Mouse (Mus musculus) forebrain, embryonic 10.5 days (tissue): ENCODE measurements at regions not wholly inside any gene's neighbourhood (a gene's known extent, or its start where the extent isn't known, plus 50 kb on each side); places are given as distances from the start of the nearest gene placed in this dataset.

ENCODE experiments used
- DNase-seq: peaks from one replicate; pipeline ENCODE4 v3.0.0-alpha.2; 2017; ENCODE audit warnings: low spot score; ENCODE audit errors: extremely low spot score
- H3K27ac ChIP-seq: fragments of 300-500 bp; sonication (generic); 2 replicates; pipeline ENCODE4 v1.5.1; 2016; ENCODE audit warnings: mild to moderate bottlenecking
- H3K27me3 ChIP-seq: fragments of 300-500 bp; sonication (generic); 2 replicates; pipeline ENCODE4 v1.6.1; 2016; ENCODE audit warnings: mild to moderate bottlenecking; ENCODE audit not compliant: poor library complexity, severe bottlenecking
- H3K36me3 ChIP-seq: fragments of 300-500 bp; sonication (generic); replicated peaks from 2 replicates; pipeline ENCODE4 v1.6.1; 2016; ENCODE audit warnings: mild to moderate bottlenecking, moderate library complexity
- H3K4me1 ChIP-seq: fragments of 300-500 bp; sonication (generic); 2 replicates; pipeline ENCODE4 v1.6.1; 2016
- H3K4me3 ChIP-seq: fragments of 300-500 bp; sonication (generic); 2 replicates; pipeline ENCODE4 v1.5.1; 2016; ENCODE audit warnings: mild to moderate bottlenecking, moderate library complexity
- H3K9me3 ChIP-seq: fragments of 300-500 bp; sonication (generic); 2 replicates; pipeline ENCODE4 v1.6.1; 2016; ENCODE audit warnings: mild to moderate bottlenecking, moderate library complexity
- WGBS: fragments of 180-500 bp; shearing (Covaris S2); methylation state at CpG from one replicate; pipeline ENCODE4 v1.1.7; 2016; 5-methylcytosine and 5-hydroxymethylcytosine counted together

- H3K27me3 ChIP-seq = no peaks in the 10 kb centered on the region
- no peaks in the 10 kb centered on the region for H3K36me3 ChIP-seq
- H3K9me3 ChIP-seq = no peaks in the 10 kb centered on the region
- no peak for DNase-seq
- no peak overlapping the region for H3K4me3 ChIP-seq
- H3K4me1 ChIP-seq = no peaks in the 10 kb centered on the region
- H3K27ac ChIP-seq = no peak overlapping the region
Observed at GRCm38 (mm10) chr1:164617871-164618270, 159.7 kb upstream of the Atp1b1 start.

DNA sequence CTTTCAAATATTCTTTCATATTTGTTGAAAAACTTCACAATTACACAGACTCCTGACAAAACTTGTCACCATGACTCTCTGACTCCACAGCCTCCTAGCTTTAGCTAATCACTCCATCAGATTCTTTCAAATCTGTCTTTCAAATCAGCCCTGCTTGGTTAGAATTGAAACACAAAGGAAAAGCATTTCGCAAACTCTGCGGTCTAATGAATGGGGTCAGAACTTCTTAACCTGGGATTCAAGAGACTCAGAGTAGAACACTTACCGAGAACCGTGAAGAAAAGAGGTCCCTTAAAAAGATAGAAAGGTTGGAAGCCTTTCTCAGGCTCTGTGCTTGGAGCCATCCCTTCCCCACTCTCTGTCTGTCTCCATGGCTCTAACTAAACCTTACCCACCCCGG lies 148.9 kb upstream of the Atp1b1 start:
- no peak for DNase-seq
- Histone ChIP-seq H3K27ac (no peak overlapping the region), H3K27me3 (no peaks in the 10 kb centered on the region), H3K4me1 (0 out of 2 replicates have a peak, but pooled peaks cover 3% of the 10 kb centered on the region), H3K4me3 (no peak overlapping the region), H3K9me3 (no peaks in the 10 kb centered on the region), H3K36me3 (no peaks in the 10 kb centered on the region)
- WGBS = 62% methylated on average over 5 of the region's 5 CpGs

- Histone ChIP-seq H3K27me3 (no peaks in the 10 kb centered on the region), H3K9me3 (no peaks in the 10 kb centered on the region), H3K4me3 (no peak overlapping the region), H3K4me1 (0 out of 2 replicates have a peak, but pooled peaks cover 3% of the 10 kb centered on the region), H3K27ac (no peak overlapping the region), H3K36me3 (no peaks in the 10 kb centered on the region)
- WGBS = 74% methylated on average over 8 of the region's 8 CpGs
- DNase-seq = no peak
Observed at GRCm38 (mm10) chr1:164606141-164606754, 148.1 kb upstream of the Atp1b1 start.

- no peaks in the 10 kb centered on the region for H3K9me3 ChIP-seq
- H3K27me3 ChIP-seq = no peaks in the 10 kb centered on the region
- DNase-seq = no peak
- WGBS = 76% methylated on average over 3 of the region's 3 CpGs
- H3K36me3 ChIP-seq = no peaks in the 10 kb centered on the region
- no peak overlapping the region for H3K4me3 ChIP-seq
- no peak overlapping the region for H3K27ac ChIP-seq
- 0 out of 2 replicates have a peak, but pooled peaks cover 3% of the 10 kb centered on the region for H3K4me1 ChIP-seq
Observed at GRCm38 (mm10) chr1:164603433-164603832, 145.3 kb upstream of the Atp1b1 start.

DNA sequence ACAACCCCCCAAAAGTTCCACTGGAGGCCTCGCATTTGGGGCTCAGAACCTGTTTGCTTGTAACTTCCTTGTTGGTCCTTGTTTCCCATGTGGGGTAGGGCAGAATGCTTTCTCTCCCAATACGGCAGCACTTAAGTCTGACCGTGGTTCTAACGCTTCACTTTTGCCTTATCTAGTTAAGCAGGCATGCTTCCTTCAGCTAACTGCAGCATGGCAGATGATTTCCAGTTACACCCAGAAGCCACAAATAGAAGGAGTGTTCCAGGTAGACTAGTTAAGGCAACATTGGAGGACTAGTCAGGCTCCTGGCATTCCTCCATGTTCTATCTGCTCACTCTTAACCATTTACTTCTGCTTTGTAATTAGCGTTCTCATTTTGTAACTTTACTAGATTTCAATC lies 144.4 kb upstream of the Atp1b1 start:
- Histone ChIP-seq H3K27me3 (no peaks in the 10 kb centered on the region), H3K27ac (no peak overlapping the region), H3K36me3 (no peaks in the 10 kb centered on the region), H3K9me3 (no peaks in the 10 kb centered on the region), H3K4me3 (no peak overlapping the region), H3K4me1 (0 out of 2 replicates have a peak, but pooled peaks cover 3% of the 10 kb centered on the region)
- no peak for DNase-seq
- 93% methylated on average over 5 of the region's 5 CpGs for WGBS

DNA sequence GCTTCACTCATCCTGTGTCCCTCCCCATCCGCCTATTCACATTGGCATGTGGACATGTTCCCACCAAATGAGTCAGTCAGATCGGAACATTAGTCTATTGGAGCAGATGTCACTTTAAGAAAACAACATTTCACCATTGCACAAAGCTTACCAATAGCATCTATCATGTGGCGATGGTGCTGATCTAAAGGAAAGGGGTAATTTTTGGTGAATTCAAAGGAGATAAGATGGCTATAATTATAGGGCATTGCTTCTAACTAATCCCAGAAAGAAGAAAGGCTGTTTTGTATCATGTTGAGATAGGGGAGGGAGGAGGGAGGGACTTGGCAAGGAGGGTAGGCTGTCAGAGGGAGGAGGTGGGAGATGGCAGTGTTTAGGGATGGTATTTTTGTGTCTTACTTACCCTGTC lies 132.1 kb upstream of the Atp1b1 start:
- H3K27me3 ChIP-seq = no peaks in the 10 kb centered on the region
- H3K36me3 ChIP-seq = no peaks in the 10 kb centered on the region
- no peaks in the 10 kb centered on the region for H3K9me3 ChIP-seq
- WGBS = 85% methylated on average over 3 of the region's 3 CpGs
- H3K4me1 ChIP-seq = 0 out of 2 replicates have a peak, but pooled peaks cover 4% of the 10 kb centered on the region
- DNase-seq = no peak
- no peak overlapping the region for H3K4me3 ChIP-seq
- no peak overlapping the region for H3K27ac ChIP-seq

DNA sequence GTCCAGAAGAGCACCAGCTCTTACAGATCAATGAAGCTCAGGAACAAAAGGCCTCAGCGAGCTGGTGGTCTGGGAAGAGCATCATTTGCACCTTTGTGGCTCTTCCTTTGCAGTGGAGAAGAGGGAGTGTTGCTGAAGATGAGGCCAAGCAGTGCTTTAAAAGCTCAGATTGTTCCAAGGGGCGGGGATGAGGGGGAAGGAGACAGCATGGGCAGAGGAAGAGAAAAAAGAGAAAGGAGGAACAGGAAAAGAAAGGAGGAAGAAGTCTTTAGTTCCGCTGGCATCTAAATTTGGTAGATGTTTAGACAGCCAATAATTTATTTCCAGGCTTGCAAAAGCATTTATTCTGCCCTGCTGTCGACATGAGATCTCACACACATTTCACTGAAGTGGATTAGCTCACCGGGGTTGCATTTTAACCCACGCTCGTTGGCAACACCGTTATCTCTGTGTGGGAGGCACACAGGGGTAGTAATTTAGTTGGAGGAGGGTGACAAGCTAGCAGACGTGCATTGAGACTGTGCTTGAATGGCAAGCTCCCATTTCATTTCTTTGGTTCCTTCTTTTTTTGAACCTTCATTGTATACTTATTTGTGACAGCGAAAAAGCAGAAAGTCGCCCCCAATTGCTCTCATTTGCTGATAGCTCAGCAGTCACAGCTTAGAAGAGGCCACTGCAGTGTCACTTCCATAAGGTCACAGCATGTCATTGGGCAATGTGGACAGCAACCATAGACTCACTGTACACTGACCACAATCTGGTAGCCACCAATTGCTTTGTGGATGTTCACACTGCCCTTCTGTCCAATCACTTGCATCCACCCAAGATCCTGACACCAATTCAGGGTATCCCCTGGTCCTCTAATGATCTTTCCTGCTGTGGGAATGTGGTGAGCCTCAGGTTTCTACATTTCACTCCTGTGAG lies 128.2 kb upstream of the Atp1b1 start:
- no peak overlapping the region for H3K27ac ChIP-seq
- 72% methylated on average over 11 of the region's 11 CpGs for WGBS
- no peak for DNase-seq

DNA sequence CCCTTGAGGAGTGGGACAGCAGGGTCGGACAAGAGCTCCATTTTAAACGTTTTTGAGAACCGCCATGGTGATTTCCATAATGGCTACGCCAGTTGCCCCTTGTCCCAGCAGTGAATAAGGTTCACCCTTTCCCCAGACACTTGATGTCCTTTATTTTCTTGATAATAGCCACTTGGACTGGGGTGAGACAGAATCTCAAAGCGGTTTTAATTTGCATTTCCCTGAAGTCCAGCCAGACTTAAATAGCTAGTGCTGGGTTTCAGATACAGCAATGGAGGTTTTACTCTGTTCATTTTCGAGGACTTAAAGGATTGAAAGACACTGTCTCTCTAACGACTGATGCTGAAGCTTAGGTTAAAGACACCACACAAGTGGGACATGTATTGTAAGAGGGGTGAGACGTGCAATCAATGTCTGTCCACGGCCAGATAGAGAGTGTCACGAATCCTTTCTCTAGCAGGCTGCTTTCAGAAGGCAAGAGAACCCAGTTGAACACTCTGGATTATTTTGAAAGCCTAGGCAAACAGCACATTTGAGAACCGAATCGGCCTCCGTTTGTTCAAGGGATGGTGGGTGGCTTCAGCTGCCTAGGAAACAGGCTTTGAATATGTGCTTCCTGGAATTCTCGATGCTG lies 118.8 kb upstream of the Atp1b1 start:
- Histone ChIP-seq H3K4me3 (no peak overlapping the region), H3K4me1 (peaks cover 27% of the 10 kb centered on the region), H3K27ac (peak overlapping the region; percentile 76), H3K36me3 (no peaks in the 10 kb centered on the region), H3K27me3 (no peaks in the 10 kb centered on the region), H3K9me3 (no peaks in the 10 kb centered on the region)
- 55% methylated on average over 14 of the region's 14 CpGs for WGBS
- peak; percentile 18 for DNase-seq

More for the DNA sequence above, 128.2 kb upstream of the Atp1b1 start:
- H3K9me3 ChIP-seq = no peaks in the 10 kb centered on the region
- H3K36me3 ChIP-seq = no peaks in the 10 kb centered on the region
- H3K27me3 ChIP-seq = no peaks in the 10 kb centered on the region
- H3K4me3 ChIP-seq = no peak overlapping the region
- 0 out of 2 replicates have a peak, but pooled peaks cover 4% of the 10 kb centered on the region for H3K4me1 ChIP-seq

GRCm38 (mm10) chr1:164573639-164574038 lies 115.5 kb upstream of the Atp1b1 start:
- Histone ChIP-seq H3K9me3 (no peaks in the 10 kb centered on the region), H3K27me3 (no peaks in the 10 kb centered on the region)

GRCm38 (mm10) chr1:164572183-164572582 lies 114.0 kb upstream of the Atp1b1 start:
- Histone ChIP-seq H3K4me1 (peaks cover 18% of the 10 kb centered on the region), H3K27ac (no peak overlapping the region), H3K4me3 (no peak overlapping the region), H3K27me3 (no peaks in the 10 kb centered on the region), H3K9me3 (no peaks in the 10 kb centered on the region), H3K36me3 (no peaks in the 10 kb centered on the region)
- WGBS = 66% methylated on average over 4 of the region's 4 CpGs
- DNase-seq = no peak

More at GRCm38 (mm10) chr1:164573639-164574038, 115.5 kb upstream of the Atp1b1 start:
- Histone ChIP-seq H3K4me3 (no peak overlapping the region), H3K36me3 (no peaks in the 10 kb centered on the region), H3K4me1 (peaks cover 27% of the 10 kb centered on the region), H3K27ac (no peak overlapping the region)
- DNase-seq = no peak
- WGBS = 92% methylated on average over 5 of the region's 5 CpGs

DNA sequence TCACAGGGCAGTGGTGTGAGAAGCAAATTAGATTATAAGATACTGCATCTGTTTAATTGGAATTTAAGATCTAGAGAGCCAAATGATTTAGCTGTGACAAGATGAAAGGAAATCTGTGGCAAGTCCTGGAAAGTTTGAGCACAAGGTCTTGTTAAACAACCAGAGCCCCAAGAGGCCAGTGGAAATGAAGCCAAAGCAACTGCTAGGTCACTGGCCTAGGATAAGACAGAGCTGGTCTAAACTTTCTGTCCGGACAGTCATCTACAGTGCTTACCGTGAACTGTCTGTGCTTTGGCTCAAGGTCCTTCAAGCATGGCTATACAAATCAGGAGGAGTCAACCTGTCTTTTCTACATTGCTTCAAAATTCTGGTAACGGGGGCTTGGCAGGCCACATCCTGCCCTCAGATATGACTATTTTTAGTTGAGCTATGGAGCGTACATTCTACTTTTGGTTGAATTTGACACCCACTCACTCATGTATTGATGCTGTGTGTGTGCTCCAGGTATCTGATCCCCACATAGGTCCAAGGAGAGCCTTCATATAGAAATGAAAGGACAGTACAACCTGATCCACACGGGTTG lies 113.4 kb upstream of the Atp1b1 start:
- WGBS = 95% methylated on average over 5 of the region's 5 CpGs
- Histone ChIP-seq H3K4me1 (peaks cover 12% of the 10 kb centered on the region), H3K9me3 (no peaks in the 10 kb centered on the region), H3K27me3 (no peaks in the 10 kb centered on the region), H3K27ac (no peak overlapping the region), H3K36me3 (no peaks in the 10 kb centered on the region), H3K4me3 (no peak overlapping the region)
- no peak for DNase-seq

DNA sequence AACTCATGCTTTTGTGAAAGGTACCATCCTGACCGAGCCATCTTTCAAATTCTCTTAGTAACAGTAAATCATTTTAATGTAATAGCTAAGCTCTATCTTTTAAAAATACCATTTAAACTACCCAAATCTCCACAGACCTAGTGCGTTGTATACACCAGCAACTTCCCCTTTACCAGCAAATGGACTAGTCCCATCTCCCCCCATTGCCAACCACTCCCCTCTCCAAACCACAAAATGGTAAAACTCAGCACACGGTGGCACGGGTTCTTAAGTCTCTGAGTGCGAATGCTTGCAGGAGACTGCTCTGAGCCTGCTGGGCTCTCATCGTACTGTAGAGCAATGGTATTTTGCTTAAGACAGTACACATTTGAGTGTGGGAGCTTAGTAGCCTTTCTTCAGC lies 106.7 kb upstream of the Atp1b1 start:
- H3K9me3 ChIP-seq = no peaks in the 10 kb centered on the region
- H3K4me1 ChIP-seq = no peaks in the 10 kb centered on the region
- no peak overlapping the region for H3K4me3 ChIP-seq
- H3K36me3 ChIP-seq = no peaks in the 10 kb centered on the region
- no peak overlapping the region for H3K27ac ChIP-seq
- WGBS = 89% methylated on average over 6 of the region's 6 CpGs
- no peak for DNase-seq
- no peaks in the 10 kb centered on the region for H3K27me3 ChIP-seq
